Mouse (Mus musculus) layer of hippocampus, adult 11-12 months (tissue): ENCODE measurements around the gene Trpv4.

Experiments used
- DNase-seq: peaks from one replicate; pipeline ENCODE4 v3.0.0; 2022; ENCODE audit warnings: low spot score

The Trpv4 gene

GRCm38 (mm10) chr5:114667228-114667856 lies 9.1 kb upstream of the Trpv4 start:
- peak; percentile 99 for DNase-seq

- DNase-seq = no peak
Observed at GRCm38 (mm10) chr5:114666659-114667058, 8.4 kb upstream of the Trpv4 start.

- no peak for DNase-seq
Observed at GRCm38 (mm10) chr5:114664750-114665149, 6.5 kb upstream of the Trpv4 start.

- DNase-seq = no peak
Observed at GRCm38 (mm10) chr5:114664139-114664538, 5.9 kb upstream of the Trpv4 start.

GRCm38 (mm10) chr5:114661029-114661428 lies 2.8 kb upstream of the Trpv4 start:
- DNase-seq = no peak

- no peak for DNase-seq
Observed at GRCm38 (mm10) chr5:114657426-114657825, 795 bp downstream of the Trpv4 start.

- DNase-seq = no peak
Observed at GRCm38 (mm10) chr5:114656305-114656704, 1.9 kb downstream of the Trpv4 start.

- no peak for DNase-seq
Observed at GRCm38 (mm10) chr5:114655721-114656120, 2.5 kb downstream of the Trpv4 start.

- no peak for DNase-seq
Observed at GRCm38 (mm10) chr5:114653656-114654437, 4.4 kb downstream of the Trpv4 start.

- no peak for DNase-seq
Observed at GRCm38 (mm10) chr5:114651449-114651848, 6.8 kb downstream of the Trpv4 start.

- DNase-seq = no peak
Observed at GRCm38 (mm10) chr5:114651002-114651401, 7.2 kb downstream of the Trpv4 start.

- no peak for DNase-seq
Observed at GRCm38 (mm10) chr5:114648728-114649311, 9.4 kb downstream of the Trpv4 start.

- no peak for DNase-seq
Observed at GRCm38 (mm10) chr5:114647211-114647974, 10.8 kb downstream of the Trpv4 start.

- no peak for DNase-seq
Observed at GRCm38 (mm10) chr5:114645916-114646315, 12.3 kb downstream of the Trpv4 start.

GRCm38 (mm10) chr5:114644918-114645317 lies 13.3 kb downstream of the Trpv4 start:
- no peak for DNase-seq

GRCm38 (mm10) chr5:114640809-114641208 lies 17.4 kb downstream of the Trpv4 start:
- no peak for DNase-seq

GRCm38 (mm10) chr5:114639645-114639957 lies 18.6 kb downstream of the Trpv4 start:
- no peak for DNase-seq

- DNase-seq = peak; percentile 91
Observed at GRCm38 (mm10) chr5:114638769-114639644, 19.2 kb downstream of the Trpv4 start.

GRCm38 (mm10) chr5:114636091-114636490 lies 22.1 kb downstream of the Trpv4 start:
- DNase-seq = no peak

- DNase-seq = no peak
Observed at GRCm38 (mm10) chr5:114631336-114631735, 26.9 kb downstream of the Trpv4 start.

- peak; percentile 45 for DNase-seq
Observed at GRCm38 (mm10) chr5:114625590-114625989, 32.6 kb downstream of the Trpv4 start.

- no peak for DNase-seq
Observed at GRCm38 (mm10) chr5:114620305-114620704, 37.9 kb downstream of the Trpv4 start.
